Mouse (Mus musculus): ENCODE measurements around the gene Uhmk1. TPM values are rescaled to one million over a fixed set of nuclear protein-coding genes. Genes with fewer than 3 reads are reported as not detected.
A peak's percentile ranks its signal among the peaks of the same experiment; 100 is the strongest.

Uhmk1 gene
- polyA plus RNA-seq, 1 experiment = 8.7 TPM

- Histone ChIP-seq H3K79me3 (ENCODE audit: low read depth) (peaks cover 22% of the 10 kb centered on the region), H3K36me3 (ENCODE audit: control insufficient read depth, insufficient read depth) (no peaks in the 10 kb centered on the region), H3K79me2 (ENCODE audit: control insufficient read depth, insufficient read depth) (peaks cover 44% of the 10 kb centered on the region), H3ac (ENCODE audit: control insufficient read depth, insufficient read length, low read depth) (peak within 1 kb of the TSS; percentile 94), H3K4me3 (ENCODE audit: insufficient read depth, poor library complexity, severe bottlenecking) (peak within 1 kb of the TSS; percentile 48), H3K27me3 (ENCODE audit: control insufficient read depth, insufficient read depth, insufficient read length) (no peaks in the 10 kb centered on the region)
- TF ChIP-seq MYOD1 (IDR thresholded peaks at IDR 0.05; ENCODE audit: control insufficient read depth, insufficient read length, low read depth) (no peak), USF1 (IDR thresholded peaks at IDR 0.05; ENCODE audit: low read depth) (no peak), CTCF (IDR thresholded peaks at IDR 0.05; ENCODE audit: control insufficient read depth, insufficient read depth, insufficient read length) (no peak), CEBPB (IDR thresholded peaks at IDR 0.05; ENCODE audit: low read depth) (no peak), MYOG (IDR thresholded peaks at IDR 0.05; ENCODE audit: control insufficient read depth, extremely low read depth, insufficient read length) (no peak), FOSL1 (IDR thresholded peaks at IDR 0.05; ENCODE audit: insufficient read depth, low read length, poor library complexity, severe bottlenecking) (no peak), MAX (IDR thresholded peaks at IDR 0.05) (no peak)
Measured at GRCm38 (mm10) chr1:170174814-170175332, 40.3 kb downstream of the Uhmk1 start, which contains the start of gene Uap1. TSS of gene Uap1 (minus strand) at chr1:170174957.

- Histone ChIP-seq H3K27me3 (ENCODE audit: control insufficient read depth, insufficient read depth, insufficient read length) (no peaks in the 10 kb centered on the region), H3K79me3 (ENCODE audit: low read depth) (peaks cover 22% of the 10 kb centered on the region), H3K4me3 (ENCODE audit: insufficient read depth, poor library complexity, severe bottlenecking) (peak overlapping the region; percentile 48), H3K79me2 (ENCODE audit: control insufficient read depth, insufficient read depth) (peaks cover 50% of the 10 kb centered on the region), H3ac (ENCODE audit: control insufficient read depth, insufficient read length, low read depth) (peak overlapping the region; percentile 94), H3K36me3 (ENCODE audit: control insufficient read depth, insufficient read depth) (no peaks in the 10 kb centered on the region)
- TF ChIP-seq USF1 (IDR thresholded peaks at IDR 0.05; ENCODE audit: low read depth) = no peak
- TF ChIP-seq MYOG (IDR thresholded peaks at IDR 0.05; ENCODE audit: control insufficient read depth, extremely low read depth, insufficient read length) = no peak
- TF ChIP-seq MAX (IDR thresholded peaks at IDR 0.05) = no peak
- TF ChIP-seq FOSL1 (IDR thresholded peaks at IDR 0.05; ENCODE audit: insufficient read depth, low read length, poor library complexity, severe bottlenecking) = no peak
- TF ChIP-seq CTCF (IDR thresholded peaks at IDR 0.05; ENCODE audit: control insufficient read depth, insufficient read depth, insufficient read length) = no peak
- TF ChIP-seq CEBPB (IDR thresholded peaks at IDR 0.05; ENCODE audit: low read depth) = no peak
- TF ChIP-seq MYOD1 (IDR thresholded peaks at IDR 0.05; ENCODE audit: control insufficient read depth, insufficient read length, low read depth) = no peak
Measured at GRCm38 (mm10) chr1:170173991-170174813, 41.0 kb downstream of the Uhmk1 start.

GRCm38 (mm10) chr1:170167781-170168180 is 47.4 kb downstream of the Uhmk1 start:
- TF ChIP-seq MAX (IDR thresholded peaks at IDR 0.05) (no peak), FOSL1 (IDR thresholded peaks at IDR 0.05; ENCODE audit: insufficient read depth, low read length, poor library complexity, severe bottlenecking) (no peak)

GRCm38 (mm10) chr1:170164913-170165312 is 50.3 kb downstream of the Uhmk1 start:
- no peak for TF ChIP-seq CTCF (IDR thresholded peaks at IDR 0.05; ENCODE audit: control insufficient read depth, insufficient read depth, insufficient read length)
- H3K27me3 ChIP-seq (ENCODE audit: control insufficient read depth, insufficient read depth, insufficient read length) = no peaks in the 10 kb centered on the region
- no peak overlapping the region for H3ac ChIP-seq (ENCODE audit: control insufficient read depth, insufficient read length, low read depth)
- H3K79me3 ChIP-seq (ENCODE audit: low read depth) = peaks cover 2% of the 10 kb centered on the region
- H3K4me3 ChIP-seq (ENCODE audit: insufficient read depth, poor library complexity, severe bottlenecking) = no peak overlapping the region
- H3K79me2 ChIP-seq (ENCODE audit: control insufficient read depth, insufficient read depth) = peaks cover 26% of the 10 kb centered on the region
- peaks cover 20% of the 10 kb centered on the region for H3K36me3 ChIP-seq (ENCODE audit: control insufficient read depth, insufficient read depth)

More at GRCm38 (mm10) chr1:170167781-170168180, 47.4 kb downstream of the Uhmk1 start:
- peaks cover 18% of the 10 kb centered on the region for H3K79me3 ChIP-seq (ENCODE audit: low read depth)
- H3K36me3 ChIP-seq (ENCODE audit: control insufficient read depth, insufficient read depth) = peaks cover 16% of the 10 kb centered on the region
- H3ac ChIP-seq (ENCODE audit: control insufficient read depth, insufficient read length, low read depth) = no peak overlapping the region
- no peak overlapping the region for H3K4me3 ChIP-seq (ENCODE audit: insufficient read depth, poor library complexity, severe bottlenecking)
- H3K27me3 ChIP-seq (ENCODE audit: control insufficient read depth, insufficient read depth, insufficient read length) = no peaks in the 10 kb centered on the region
- H3K79me2 ChIP-seq (ENCODE audit: control insufficient read depth, insufficient read depth) = peaks cover 54% of the 10 kb centered on the region

- Histone ChIP-seq H3ac (ENCODE audit: control insufficient read depth, insufficient read length, low read depth) (no peak overlapping the region), H3K79me3 (ENCODE audit: low read depth) (peaks cover 2% of the 10 kb centered on the region), H3K36me3 (ENCODE audit: control insufficient read depth, insufficient read depth) (peaks cover 26% of the 10 kb centered on the region), H3K4me3 (ENCODE audit: insufficient read depth, poor library complexity, severe bottlenecking) (no peak overlapping the region), H3K27me3 (ENCODE audit: control insufficient read depth, insufficient read depth, insufficient read length) (no peaks in the 10 kb centered on the region), H3K79me2 (ENCODE audit: control insufficient read depth, insufficient read depth) (peaks cover 19% of the 10 kb centered on the region)
- TF ChIP-seq MYOG (IDR thresholded peaks at IDR 0.05; ENCODE audit: control insufficient read depth, extremely low read depth, insufficient read length) (no peak), USF1 (IDR thresholded peaks at IDR 0.05; ENCODE audit: low read depth) (no peak), FOSL1 (IDR thresholded peaks at IDR 0.05; ENCODE audit: insufficient read depth, low read length, poor library complexity, severe bottlenecking) (no peak), MYOD1 (IDR thresholded peaks at IDR 0.05; ENCODE audit: control insufficient read depth, insufficient read length, low read depth) (no peak), CEBPB (IDR thresholded peaks at IDR 0.05; ENCODE audit: low read depth) (no peak), CTCF (IDR thresholded peaks at IDR 0.05; ENCODE audit: control insufficient read depth, insufficient read depth, insufficient read length) (no peak), MAX (IDR thresholded peaks at IDR 0.05) (no peak)
Measured at GRCm38 (mm10) chr1:170164053-170164614, 51.1 kb downstream of the Uhmk1 start.

Measured in C2C12 (cell line).